Mouse (Mus musculus) olfactory bulb, adult 2 months (tissue): Measurements from ENCODE around the gene Trpc3. TPM values are rescaled to one million over a fixed set of nuclear protein-coding genes. Genes with fewer than 3 reads are reported as not detected.
"Not testable (repeated sequence)": the region's sequence is repeated elsewhere in the genome, so short reads cannot be mapped to it uniquely, and the experiment has no call there.

Experiments
- H3K27ac ChIP-seq: fragments of 200-500 bp; 2 replicates; pipeline ENCODE4 v1.5.1; 2012; ENCODE audit warnings: low read depth, low read length; ENCODE audit not compliant: insufficient read depth
- H3K4me1 ChIP-seq: fragments of 200-500 bp; 2 replicates; pipeline ENCODE4 v1.6.1; 2012; ENCODE audit warnings: low read length; ENCODE audit not compliant: control insufficient read depth, insufficient read depth
- H3K4me3 ChIP-seq: fragments of 200-500 bp; 2 replicates; pipeline ENCODE4 v1.5.1; 2012; ENCODE audit warnings: mild to moderate bottlenecking, low read depth, low read length, moderate library complexity; ENCODE audit not compliant: insufficient read depth
- CTCF ChIP-seq: fragments of 200-500 bp; IDR thresholded peaks from 2 replicates; pipeline ENCODE4 v1.5.1; 2012; ENCODE audit warnings: low read depth, mild to moderate bottlenecking, low read length, moderate library complexity; ENCODE audit not compliant: insufficient read depth
- POLR2A ChIP-seq: fragments of 200-500 bp; IDR thresholded peaks from 2 replicates; pipeline ENCODE4 v1.6.1; 2012; ENCODE audit warnings: mild to moderate bottlenecking, low read depth, low read length, moderate library complexity; ENCODE audit not compliant: insufficient read depth
- WGBS: fragments of 180-500 bp; shearing (Covaris S2); methylation state at CpG from one replicate; pipeline ENCODE4 v1.1.7; 2018; 5-methylcytosine and 5-hydroxymethylcytosine counted together
- polyA plus RNA-seq: library from polyadenylated mRNA; stranded (reverse); fragments of >200 nt; gene quantifications from 2 replicates; pipeline ENCODE4 v1.2.4, GENCODE M21; 2012; ENCODE audit warnings: low replicate concordance; ENCODE audit not compliant: missing spikeins, insufficient read depth, insufficient read length

Trpc3 gene
- polyA plus RNA-seq, 1 experiment, result not detected

DNA sequence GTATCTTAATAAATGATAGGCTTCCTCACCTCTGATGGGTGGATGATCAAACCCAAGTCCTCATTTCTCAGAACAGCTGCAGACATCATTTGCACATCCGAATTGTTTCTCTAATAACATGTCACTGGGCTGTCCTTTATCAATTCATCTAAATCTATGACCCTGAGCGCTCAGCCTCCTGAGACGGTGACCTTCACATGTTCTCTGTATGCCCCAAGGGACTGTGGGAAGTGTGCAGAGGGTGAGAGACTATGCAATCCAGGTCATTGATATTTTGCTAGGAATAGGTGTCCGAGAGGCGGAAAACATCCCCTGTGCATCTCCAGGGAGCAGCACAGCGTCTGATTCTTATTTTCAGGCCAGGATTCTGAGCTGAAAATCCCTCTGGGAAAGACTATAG lies 22.2 kb downstream of the Trpc3 start:
- no peak overlapping the region for H3K27ac ChIP-seq
- WGBS, result 93% methylated on average over 6 of the region's 6 CpGs
- no peak for TF ChIP-seq CTCF
- TF ChIP-seq POLR2A, result no peak

DNA sequence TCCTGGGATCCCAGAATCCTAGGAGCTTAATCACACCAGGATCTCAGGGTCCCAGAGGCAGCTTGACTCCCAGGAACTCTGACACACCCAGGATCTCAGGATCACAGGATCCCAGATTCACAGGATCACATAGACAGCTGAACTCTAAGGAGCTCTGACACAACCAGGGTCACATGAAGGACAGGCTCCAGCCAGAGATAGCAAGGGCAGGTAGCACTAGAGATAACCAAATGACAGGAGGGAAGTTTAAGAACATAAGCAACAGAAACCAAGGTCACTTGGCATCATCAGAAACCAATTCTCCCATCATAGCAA lies 44.8 kb downstream of the Trpc3 start:
- not testable (repeated sequence) for H3K4me1 ChIP-seq, H3K27ac ChIP-seq, H3K4me3 ChIP-seq

More for the DNA sequence above, 22.2 kb downstream of the Trpc3 start:
- Histone ChIP-seq H3K4me1 (no peaks in the 10 kb centered on the region), H3K4me3 (no peak overlapping the region)

DNA sequence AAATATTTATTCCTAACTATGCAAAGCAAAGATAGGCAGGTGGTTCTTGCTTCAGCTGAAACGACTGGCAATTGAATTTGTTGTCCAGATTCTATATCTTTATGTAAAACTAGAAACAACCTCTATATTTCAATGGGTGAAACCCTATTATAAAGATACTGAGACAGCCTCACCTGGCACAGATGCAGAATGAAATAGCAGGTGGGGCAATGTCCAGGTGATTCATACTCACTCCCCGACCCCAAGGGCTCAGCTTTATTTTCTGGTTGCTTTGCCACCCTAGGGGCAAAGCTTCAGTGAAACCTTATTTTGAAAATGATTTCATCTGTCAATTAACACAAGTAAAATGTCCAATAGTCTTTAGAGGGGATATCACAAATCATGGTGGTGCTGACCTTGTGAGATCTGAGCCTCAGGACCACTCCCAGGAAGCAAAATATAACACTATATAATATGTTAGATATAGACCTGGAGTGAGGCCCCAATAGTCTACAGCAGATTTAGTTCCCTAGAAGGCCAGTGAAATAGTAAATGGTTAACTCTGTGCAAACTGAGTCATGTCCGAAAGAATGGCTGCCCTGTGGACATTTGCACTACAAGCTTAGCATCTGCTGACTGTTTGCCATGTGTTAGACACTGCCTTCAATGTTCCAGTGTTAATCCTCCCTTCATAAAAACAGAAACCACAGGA lies 45.3 kb downstream of the Trpc3 start:
- Histone ChIP-seq H3K27ac (no peak overlapping the region), H3K4me1 (peaks cover 5% of the 10 kb centered on the region; the same call in 1 of the 2 replicates), H3K4me3 (no peak overlapping the region)
- 87% methylated on average over 3 of the region's 3 CpGs for WGBS
- TF ChIP-seq POLR2A (no peak), CTCF (no peak)

DNA sequence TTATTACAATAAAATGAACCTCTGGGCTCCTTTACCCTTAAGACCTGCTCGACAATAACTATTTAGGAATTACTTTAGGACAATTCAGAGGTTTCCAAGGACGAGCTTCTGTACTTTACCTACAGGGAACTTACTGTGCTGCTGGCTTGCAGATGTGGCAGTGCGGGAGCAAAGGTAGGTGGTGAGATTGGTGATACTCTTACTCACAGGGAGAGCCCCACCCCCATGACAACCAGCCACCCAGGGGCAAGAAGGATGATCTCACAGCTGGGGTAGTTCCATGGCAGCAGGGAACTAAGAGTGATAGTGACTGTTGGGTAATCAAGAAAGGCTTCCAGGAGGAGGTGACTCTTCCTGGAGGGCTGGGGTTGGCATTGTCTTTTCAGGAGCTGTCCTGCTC lies 46.6 kb downstream of the Trpc3 start:
- TF ChIP-seq CTCF (no peak), POLR2A (no peak)
- peaks cover 5% of the 10 kb centered on the region; the same call in 1 of the 2 replicates for H3K4me1 ChIP-seq
- no peak overlapping the region for H3K27ac ChIP-seq
- WGBS, result 84% methylated on average over 3 of the region's 3 CpGs
- H3K4me3 ChIP-seq, result no peak overlapping the region

DNA sequence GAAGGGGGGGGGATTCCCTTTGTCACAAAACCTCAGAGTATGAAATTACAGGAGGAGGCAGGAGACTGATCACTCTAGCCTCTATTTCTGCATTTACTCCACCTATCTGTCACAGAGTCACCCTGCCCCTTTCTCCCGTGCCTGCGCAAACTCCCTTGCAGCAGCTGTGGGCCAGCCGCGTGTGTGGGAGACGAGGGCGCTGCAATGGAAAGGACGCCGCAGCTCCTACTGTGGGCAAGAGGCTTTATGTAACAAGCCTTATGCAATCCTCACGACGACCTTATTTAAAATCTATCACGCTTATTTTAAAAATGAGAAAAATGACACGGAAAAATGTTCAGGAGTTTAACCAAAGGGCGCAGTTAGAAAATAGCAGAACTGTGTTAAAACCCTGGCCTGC lies 47.2 kb downstream of the Trpc3 start:
- no peak overlapping the region for H3K27ac ChIP-seq
- no peak overlapping the region for H3K4me3 ChIP-seq
- 63% methylated on average over 13 of the region's 13 CpGs for WGBS
- H3K4me1 ChIP-seq, result peaks cover 5% of the 10 kb centered on the region; the same call in 1 of the 2 replicates
- TF ChIP-seq POLR2A (no peak), CTCF (no peak)

DNA sequence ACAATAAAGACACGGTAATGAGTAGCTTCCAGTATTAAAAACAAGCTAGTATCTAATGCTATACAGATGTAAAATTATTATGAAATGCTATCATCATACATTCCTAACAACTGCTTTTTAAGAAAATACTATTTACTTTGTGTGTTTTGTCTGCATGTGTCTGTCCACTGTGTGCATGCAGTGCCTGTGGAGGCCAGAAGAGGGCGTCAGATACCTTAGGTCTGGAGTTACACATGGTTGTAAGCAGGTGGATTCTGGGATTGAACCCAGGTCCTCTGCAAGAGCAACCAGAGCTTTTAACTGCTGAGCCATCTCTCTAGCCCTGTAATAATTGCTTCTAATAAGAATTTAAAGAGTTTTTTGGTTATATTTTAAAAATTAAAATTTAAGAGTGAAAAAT lies 49.2 kb downstream of the Trpc3 start:
- no peak for TF ChIP-seq CTCF
- no peak for TF ChIP-seq POLR2A

DNA sequence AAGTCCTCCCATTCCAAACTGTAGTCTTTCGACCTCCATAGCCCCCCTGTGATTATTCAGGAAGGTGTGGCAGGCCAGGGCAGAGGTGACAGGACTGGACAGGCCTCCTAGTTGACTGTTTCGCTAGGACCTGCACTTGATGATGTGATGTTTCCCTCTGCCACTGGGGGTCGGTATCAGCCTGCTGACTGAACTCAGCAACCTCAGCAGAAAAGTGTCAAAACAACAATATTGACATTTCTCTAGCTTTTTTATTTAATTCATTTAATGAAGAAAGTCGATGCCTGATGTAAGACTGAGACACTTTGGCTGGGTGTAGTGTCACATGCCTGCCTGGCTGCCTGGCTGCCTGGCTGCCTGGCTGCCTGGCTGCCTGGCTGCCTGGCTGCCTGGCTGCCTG lies 54.5 kb downstream of the Trpc3 start:
- Histone ChIP-seq H3K27ac (no peak overlapping the region), H3K4me1 (no peaks in the 10 kb centered on the region), H3K4me3 (no peak overlapping the region)
- 11% methylated on average over 4 of the region's 4 CpGs for WGBS
- no peak for TF ChIP-seq POLR2A
- 0 out of 2 replicates have a peak, but pooled peaks have one; percentile 27 for TF ChIP-seq CTCF

More for the DNA sequence above, 49.2 kb downstream of the Trpc3 start:
- Histone ChIP-seq H3K27ac (no peak overlapping the region), H3K4me3 (no peak overlapping the region), H3K4me1 (peaks cover 5% of the 10 kb centered on the region; the same call in 1 of the 2 replicates)
- WGBS, result 58% methylated on average over 2 of the region's 2 CpGs

DNA sequence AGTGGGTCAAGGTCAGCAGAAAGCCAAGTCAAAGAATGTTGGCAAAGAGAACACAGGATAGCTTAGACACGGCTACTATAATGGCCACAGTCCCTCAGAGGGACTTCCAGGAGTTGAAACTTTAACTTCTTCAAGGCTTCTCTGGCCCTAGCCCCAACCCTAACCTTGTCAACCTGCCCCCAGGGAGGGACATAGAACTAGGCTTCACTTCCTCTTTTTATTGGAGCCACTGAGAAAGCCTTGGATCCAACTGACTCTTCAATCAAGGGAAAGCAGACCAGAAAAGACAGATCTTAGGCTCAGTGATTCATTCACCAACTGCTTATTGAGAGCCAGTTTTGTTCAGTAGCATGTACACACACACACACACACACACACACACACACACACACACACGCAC lies 63.2 kb downstream of the Trpc3 start:
- Histone ChIP-seq H3K4me1 (no peaks in the 10 kb centered on the region), H3K27ac (no peak overlapping the region), H3K4me3 (no peak overlapping the region)
- 71% methylated on average over 2 of the region's 2 CpGs for WGBS
- TF ChIP-seq POLR2A (no peak), CTCF (no peak)

DNA sequence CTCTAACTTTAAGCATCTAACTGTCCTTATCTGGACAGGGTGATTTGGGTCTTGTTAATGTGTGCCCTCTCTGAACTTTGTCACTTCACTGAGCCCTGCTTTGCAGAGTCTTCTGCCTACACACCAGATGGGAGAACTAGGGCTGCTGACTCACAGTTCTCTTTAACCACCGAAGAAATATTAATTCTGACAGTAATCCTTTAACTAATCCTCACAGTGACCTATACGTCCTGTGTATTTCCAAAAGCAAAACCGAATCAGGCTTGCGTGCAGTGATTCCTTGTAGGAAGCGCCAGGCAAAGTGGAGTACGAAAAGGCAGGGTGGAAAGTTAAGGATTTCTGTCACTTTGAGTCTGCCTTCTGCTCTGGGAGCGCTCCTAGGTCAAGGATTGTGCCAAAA lies 71.8 kb downstream of the Trpc3 start:
- Histone ChIP-seq H3K27ac (no peak overlapping the region), H3K4me1 (0 out of 2 replicates have a peak, but pooled peaks cover 4% of the 10 kb centered on the region), H3K4me3 (no peak overlapping the region)
- 78% methylated on average over 7 of the region's 7 CpGs for WGBS
- TF ChIP-seq CTCF (no peak), POLR2A (no peak)

DNA sequence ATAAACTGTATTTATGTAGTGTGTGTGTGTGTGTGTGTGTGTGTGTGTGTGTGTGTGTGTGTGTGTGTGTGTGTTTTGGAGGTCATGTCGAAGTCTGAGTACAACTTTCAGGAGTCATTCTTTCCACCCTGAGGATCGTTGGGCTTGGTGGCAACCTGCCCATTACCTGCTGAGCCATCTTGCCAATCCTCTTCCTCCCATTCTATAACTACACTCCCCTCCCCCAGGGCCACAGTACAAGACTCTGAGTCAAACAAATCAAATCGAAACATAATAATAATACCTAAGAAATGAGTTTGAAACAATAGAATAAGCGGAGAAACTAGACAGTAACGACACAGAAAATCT lies 76.1 kb downstream of the Trpc3 start:
- TF ChIP-seq POLR2A, result no peak
- no peak for TF ChIP-seq CTCF
- WGBS, result 52% methylated on average over 5 of the region's 5 CpGs
- Histone ChIP-seq H3K4me3 (no peak overlapping the region), H3K4me1 (0 out of 2 replicates have a peak, but pooled peaks cover 4% of the 10 kb centered on the region), H3K27ac (no peak overlapping the region)
